Mouse (Mus musculus) kidney, postnatal 14 days (tissue): ENCODE data around the gene Magi2.
A peak's percentile ranks its signal among the peaks of the same experiment; 100 is the strongest.

Experiments
- DNase-seq: peaks from one replicate; pipeline ENCODE4 v3.0.0; 2022; ENCODE audit warnings: mixed read lengths

The Magi2 gene

DNA sequence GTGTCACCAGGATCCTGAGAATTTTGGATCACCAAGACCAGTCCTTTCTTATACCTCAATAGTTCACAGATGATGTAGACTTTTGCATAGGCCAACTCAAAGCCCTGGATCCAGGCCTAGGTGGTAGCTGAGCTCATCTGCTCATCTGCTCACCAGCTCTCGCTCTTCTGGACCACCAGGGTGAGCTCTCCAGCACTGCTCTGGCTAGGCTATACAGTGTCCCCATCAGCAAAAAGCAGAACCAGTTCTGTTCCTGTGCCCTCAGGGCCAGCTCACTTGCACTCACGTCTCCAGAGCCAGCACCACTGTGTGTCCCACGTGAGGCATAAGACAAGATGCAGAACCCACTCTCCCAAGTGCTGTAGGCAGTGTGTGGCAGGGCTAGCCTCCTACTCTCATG is 747.0 kb downstream of the Magi2 start:
- DNase-seq: no peak

DNA sequence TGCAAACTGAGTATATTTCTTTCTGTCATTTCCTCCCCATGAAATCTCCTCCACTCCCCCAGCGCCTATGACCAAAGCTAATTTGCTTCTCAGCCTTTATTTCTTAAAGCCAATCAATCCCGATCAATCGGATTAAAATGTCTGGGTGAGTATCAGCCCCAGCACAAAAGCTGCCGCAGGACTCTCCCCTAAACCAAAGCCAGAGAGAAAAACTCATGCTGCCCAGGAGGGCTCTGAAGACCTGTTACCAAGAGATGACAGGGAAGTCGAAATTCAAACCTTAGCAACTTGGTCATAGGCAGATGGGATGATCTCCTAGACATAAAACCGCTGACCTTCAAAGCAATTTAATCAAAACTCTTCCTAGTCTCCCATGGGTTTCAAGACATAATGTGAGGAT is 754.7 kb downstream of the Magi2 start:
- DNase-seq: no peak

DNA sequence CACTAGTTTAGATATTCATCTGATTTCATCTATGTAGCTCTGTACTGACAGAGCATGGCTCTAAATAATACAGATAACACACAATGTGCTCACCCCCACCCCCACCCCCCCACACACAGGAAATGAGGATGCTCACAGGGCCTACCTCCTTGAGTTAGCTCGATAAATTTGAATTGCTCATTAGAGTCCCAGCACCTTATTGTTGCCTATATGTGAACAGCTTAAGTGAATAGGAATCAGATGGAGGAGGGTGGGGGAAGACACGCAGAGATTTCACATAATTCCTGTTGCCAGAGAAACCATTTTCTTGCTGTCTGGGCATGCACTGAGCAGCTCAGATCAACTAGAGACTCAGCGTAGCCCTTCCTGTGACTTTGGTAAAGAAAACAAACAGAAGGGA is 755.2 kb downstream of the Magi2 start:
- no peak for DNase-seq

DNA sequence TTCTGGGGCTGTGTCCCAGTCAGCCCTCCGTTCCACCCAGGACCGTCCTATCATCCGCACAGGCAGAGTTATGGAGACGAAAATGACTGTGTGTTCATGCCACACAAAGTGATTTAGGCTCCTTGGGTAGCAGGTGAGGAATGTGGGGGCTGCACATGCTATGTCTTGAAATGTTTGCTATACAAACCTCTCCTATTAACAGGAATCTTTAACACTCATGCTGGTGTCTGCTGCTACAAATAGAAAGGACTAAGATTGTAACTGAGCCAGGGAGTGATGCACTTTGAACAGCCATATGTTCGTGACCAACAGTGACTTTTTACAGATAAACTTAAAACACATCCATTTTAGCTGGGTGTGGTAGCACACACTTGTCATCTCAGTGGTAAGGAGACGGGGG is 772.6 kb downstream of the Magi2 start:
- DNase-seq: no peak

DNA sequence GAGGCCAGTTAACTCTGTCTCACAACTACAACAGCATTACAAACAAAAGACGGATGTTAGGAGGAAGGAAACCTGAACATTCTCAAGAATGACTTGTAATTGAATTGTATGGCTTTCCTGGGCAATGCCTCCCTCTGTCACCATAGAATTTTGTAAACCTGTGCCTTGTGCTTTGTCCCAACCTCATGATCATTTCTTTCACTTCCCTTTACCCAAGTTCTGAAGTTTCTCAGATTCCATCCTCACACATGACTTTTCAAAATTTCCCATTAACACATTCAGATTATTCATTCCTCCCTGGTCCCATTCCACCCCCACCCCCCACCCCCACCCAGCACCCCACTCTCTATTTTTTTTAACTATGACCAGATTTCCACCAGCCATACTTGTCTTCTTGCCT is 773.1 kb downstream of the Magi2 start:
- DNase-seq: no peak

DNA sequence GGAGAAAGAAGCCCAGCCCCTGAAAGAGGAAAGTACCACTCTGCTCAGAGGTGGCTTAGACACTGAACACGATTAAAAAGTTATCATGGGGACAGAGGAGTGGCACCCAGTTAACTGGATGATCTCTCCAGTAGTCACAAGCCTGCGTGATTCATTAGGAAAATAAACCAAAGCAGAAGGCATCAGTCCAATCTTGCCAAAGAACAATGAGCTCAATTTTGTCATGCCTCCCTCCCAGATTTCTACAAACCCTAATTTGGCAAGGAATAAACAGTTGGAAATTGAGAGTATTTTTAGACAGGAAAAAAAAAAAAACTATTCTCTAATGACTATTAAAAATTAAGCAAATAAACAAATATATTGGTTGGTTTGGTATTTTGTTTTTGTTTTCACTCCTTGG is 779.8 kb downstream of the Magi2 start:
- no peak for DNase-seq

DNA sequence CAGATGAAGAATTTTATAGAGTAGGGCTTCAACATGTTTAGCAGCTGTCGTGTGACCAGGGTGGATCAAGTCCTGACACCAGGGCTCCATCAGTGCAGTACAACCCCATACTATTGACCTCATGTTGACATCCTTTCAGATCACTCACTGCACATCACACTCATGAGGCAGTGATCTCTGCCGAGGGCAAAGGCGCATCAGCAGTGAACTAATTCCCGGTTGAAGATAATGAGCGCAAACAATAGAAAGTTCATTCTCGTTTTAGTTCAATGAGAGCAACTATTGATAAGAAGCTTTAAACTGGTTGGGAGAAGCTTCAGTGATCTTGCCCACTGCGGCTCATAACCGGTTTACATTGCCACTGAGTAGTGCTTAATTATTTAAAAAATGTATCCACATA is 780.4 kb downstream of the Magi2 start:
- DNase-seq: no peak

DNA sequence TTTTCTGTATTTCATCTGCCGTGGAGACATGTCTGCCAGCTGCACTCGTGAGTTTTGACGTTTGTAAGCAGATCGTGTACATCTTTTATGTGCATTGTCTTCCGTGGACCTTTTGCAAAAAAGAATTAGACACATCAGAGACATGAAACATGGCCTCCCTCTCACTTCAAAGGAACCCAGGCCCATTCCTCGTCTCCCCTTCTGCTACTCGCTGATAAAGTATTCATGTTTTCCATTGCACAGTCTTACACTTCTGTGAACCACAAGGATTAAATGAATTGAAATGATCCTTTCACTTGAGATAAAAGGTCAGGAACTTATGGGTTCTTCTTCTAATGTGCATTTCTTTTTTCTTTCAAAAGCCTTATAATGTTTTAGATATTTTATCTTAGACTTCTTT is 783.4 kb downstream of the Magi2 start:
- DNase-seq: no peak

DNA sequence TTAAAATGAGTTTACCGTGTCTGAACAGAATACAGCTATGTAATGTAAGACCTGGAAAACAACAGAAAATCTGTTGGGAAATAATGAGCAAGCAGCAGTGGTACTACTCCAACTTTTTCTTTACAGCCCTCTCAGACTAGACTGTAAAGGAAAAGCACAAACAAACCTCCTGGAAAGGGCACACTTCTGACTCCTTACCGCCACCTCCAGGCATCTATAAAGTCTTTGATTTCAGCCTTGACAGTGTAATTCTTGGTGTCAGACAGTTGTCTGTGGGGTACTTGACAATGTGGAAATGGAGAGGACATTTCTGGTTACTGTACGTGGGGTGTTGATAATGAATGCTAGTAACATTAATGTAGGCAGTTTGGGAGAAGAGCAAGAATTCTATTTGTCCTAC is 791.2 kb downstream of the Magi2 start:
- no peak for DNase-seq

DNA sequence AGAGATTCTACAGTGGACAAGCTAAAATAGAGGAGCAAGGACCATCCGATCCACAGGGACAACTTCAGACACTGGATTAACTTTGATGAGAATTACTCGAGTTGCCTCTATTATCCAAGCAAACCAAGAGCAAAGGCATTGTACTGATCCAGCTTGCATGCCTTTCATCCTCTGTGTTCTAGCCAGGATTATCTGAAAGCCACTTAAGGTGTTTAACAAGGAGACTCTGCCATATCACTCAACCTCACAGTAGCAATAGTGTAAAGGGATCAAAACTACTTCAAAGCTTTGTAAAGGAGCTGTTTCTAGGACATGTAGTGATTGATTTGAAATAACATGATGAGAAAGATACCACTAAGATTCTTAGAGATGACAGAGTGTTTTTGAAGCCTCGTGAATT is 819.8 kb downstream of the Magi2 start:
- DNase-seq: no peak

DNA sequence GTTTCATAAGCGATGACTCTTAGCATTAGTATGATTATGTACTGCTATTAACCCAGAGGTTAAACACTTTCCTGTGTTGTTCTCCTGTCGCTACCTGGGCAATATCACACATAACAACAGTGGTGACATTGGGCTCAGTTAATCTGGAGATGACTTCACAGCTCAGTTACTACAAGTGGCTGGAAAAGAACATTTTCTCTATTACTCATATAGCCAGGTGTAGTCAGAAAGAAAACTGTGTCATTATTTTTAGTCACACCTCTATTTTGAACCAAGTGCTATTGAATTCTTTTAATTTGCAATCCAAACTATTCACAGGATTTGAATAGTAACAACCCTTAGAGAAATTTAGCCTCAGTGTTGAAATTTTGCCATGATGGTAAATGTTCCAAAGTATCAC is 821.5 kb downstream of the Magi2 start:
- DNase-seq: no peak

DNA sequence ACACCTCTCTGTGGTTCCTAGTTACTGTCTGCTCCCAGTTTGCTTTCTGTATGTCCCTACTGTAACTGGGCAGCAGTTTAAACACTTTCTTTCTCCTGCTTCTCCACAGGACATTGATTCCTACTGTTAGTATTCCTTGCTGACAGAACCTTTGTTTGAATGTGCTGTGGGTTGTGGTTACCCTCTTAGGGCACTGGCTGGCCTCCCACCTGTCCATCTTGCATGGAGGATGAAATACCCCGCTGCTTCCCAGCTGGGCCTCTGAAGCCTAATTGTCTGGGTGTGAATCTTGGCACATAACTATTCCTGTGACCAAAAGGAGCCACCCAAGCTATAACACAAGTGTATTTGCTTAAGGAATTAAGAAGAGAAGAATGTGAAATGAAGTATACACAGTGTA is 823.4 kb downstream of the Magi2 start:
- no peak for DNase-seq

DNA sequence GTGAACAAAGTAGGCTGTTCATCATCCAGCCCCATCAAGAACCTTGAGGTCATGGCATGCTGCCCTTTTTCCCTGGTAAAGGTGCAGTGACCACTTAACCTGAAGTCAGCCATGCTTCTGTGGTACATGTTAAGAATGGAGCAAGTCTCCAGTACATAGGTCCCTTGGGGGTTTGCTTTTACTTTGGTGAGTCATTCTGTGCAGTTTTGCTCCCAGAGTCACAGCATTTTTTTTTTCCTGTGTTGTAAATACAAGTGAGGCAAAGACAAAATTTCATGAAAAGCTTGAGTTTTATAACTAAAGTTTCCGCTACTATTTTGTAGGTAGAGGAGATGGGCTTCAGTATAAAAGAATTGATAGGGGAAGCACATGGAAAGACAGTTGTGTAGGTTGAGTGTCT is 828.2 kb downstream of the Magi2 start:
- no peak for DNase-seq

DNA sequence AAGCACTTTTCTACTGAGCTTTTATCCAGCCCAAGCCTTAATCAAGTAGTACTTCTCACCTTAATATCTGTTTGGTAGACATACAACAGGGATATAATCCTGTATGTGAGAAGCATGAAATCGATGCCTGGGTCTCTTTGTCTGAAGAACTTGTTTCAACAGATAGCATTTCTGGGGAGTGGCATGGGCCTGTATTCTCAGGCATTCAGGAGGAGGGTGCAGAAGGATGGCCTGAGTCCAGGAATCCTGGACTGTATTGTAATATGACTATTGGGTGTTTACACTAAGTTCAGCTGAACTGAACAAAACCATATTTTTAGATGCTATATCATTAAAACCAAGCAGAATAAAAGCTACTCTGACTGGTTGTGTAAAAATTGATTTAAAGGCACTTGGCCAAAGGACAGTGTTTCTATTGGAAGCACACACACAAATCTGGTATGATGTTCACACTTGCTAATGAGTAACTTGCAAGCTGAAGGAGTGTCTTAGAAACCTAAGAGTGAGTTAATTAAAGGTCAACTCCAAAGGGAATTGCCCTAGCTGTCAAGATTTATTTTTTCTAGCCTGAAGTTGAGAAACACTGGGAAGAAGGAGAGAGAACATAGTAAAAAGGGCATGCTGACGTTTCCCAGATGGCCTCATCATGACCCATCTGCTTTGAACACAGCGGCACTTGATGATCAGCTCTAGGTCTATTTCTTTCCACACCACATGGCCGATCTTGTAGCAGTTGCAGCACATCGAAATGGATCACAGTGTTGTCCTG is 829.4 kb downstream of the Magi2 start:
- DNase-seq: peak; percentile 2

DNA sequence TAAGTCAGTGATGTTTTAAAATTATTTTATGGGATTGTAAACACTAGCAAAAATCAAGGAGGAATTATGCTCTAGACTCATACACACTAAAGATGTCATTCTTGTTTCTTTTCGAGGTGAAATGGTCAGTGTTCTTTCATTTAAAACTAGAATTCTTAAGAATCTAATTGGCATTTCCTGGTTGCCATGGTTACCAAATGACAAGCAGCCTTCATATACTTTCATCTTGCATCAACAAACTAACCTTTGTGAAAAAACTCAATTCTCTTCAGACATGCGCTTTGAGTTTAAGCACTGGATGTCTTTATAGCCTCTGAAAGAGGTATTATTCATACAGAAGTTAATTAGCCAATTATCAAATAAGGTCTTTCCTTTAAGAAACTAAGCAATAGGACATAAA is 830.0 kb downstream of the Magi2 start:
- DNase-seq: no peak

DNA sequence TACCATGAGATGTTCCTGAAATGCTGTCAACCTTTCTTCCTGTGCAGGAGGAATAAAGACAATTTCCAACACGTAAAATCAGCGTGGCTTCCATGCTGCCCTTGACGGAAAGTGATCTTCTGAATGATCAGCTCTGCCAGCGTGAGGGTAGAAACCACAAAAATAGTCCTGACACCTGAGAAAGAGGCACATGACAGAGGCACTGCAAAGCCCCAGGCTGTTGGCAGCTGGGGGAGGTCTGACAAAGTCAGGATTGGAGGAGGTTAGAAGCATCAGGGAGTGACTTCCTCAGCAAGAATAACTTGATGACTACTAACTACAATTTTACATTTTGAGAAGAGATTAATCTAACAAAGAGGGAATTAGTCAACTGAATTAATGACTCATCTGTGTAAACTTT is 835.2 kb downstream of the Magi2 start:
- DNase-seq: no peak

DNA sequence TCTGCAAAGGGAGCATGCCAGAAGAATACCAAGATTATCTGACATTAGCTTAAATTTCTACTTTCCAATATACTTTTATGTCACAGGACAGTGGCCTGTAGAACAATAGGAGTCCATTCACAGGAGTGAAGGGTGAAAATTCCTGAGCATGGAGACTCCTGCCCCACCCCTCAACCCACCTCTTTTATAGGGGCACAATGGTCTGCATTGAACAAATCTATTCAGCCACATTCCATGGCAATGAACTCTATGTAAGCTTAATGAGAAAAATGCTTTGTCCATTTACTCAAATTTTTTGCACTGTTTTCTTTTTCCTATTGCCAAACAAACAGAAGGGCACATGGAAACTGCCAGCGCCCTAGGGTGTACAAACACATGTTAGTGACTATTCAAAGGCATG is 838.2 kb downstream of the Magi2 start:
- no peak for DNase-seq

DNA sequence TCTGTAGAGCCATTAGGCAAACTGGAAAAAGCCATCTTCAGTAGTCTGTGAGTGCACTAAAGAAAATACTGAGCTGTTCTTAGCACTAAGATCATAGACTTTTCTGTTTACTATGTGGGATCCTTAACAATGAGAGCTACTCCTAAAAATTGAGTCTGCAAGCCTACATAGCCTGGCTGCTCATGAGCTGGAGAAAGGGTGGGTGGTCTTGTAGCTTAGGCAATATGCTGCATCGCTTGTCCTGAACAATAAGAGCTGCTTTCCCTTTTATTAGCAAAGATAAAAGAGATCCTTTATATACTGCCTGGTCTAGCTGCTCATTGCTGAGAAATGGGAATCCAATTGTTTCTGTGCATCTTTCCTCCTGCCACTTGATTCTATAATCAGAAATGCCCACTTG is 841.7 kb downstream of the Magi2 start:
- DNase-seq: no peak

DNA sequence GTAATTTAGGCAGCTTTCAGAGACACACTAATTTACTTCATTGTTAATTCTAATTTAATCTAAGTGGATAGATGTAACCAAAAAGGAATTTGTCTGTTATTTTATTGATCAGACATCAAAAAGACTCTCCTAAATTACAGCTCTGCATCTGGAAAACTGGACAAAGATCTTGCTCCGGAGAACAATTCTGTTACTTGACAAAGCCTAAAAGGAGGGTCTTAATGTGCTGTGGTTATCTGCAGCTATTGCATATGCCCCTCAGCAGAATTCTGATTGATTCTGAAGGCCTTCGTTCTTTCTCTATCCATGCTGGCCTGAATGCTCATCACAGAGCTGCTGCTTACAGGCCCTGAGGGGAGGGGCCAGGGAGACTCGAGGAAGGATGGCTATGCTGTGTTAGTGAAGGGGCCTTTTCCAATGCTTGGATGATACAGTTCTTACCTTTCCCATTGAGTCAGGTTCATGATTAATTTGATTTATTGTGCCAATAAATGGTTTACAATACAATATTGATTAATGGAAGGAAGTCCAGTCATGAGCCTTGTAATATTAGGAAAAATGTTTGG is 842.2 kb downstream of the Magi2 start:
- DNase-seq: no peak

DNA sequence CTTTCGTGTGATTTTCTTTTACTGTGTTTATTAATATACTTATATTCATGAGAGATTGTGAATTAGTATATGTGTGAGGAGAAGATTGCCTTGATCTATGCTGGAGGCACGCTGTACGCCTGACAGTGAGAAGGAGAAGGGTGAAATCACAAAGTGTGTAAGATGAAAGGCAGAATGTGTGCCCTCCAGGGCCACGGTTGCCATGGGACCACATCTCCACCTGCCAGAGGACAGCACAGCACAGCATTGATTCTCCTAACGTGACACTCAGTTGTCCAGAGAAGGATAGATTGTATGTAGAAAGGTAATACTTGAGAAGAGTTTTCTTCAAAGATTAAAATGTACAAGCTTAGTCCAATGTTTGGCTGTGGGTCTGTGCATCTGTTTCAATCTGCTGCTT is 847.3 kb downstream of the Magi2 start:
- no peak for DNase-seq

DNA sequence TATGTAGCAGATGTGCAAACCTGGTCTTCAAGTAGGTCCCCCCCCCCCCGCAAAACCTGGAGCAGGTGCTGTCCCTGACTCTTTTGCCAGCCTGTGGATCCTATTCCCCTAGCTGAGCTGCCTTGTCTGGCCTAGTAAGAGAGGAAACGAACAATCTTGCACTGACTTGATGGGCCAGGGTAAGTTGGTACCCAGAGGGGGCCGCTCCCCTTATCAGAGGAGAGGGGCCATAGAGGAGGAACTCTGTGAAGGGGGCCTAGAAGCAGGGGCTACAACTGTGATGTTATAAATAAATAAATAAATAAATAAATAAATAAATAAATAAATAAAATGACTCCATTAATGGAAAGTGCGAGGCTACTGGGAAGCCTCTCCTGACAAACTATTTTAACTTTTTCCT is 848.0 kb downstream of the Magi2 start:
- no peak for DNase-seq

DNA sequence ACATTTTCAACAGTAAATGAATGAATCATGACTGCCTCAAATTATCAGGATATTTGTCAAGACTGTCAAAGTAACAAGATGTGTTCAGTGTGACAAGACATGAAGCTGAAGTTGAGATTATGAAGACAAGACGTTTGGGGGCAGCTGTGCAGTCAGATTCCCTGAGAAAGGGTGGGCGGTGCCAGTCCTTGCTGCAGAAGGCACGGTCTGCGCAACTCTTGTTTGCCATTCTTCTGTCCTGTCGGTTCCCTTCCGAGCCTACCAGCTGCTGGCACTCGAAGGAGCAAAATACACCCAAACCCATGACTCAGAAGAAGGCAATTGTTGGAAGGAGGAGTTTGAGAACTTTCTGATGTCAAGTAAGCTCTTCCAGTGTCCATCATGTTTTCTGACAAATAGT is 852.1 kb downstream of the Magi2 start:
- no peak for DNase-seq

DNA sequence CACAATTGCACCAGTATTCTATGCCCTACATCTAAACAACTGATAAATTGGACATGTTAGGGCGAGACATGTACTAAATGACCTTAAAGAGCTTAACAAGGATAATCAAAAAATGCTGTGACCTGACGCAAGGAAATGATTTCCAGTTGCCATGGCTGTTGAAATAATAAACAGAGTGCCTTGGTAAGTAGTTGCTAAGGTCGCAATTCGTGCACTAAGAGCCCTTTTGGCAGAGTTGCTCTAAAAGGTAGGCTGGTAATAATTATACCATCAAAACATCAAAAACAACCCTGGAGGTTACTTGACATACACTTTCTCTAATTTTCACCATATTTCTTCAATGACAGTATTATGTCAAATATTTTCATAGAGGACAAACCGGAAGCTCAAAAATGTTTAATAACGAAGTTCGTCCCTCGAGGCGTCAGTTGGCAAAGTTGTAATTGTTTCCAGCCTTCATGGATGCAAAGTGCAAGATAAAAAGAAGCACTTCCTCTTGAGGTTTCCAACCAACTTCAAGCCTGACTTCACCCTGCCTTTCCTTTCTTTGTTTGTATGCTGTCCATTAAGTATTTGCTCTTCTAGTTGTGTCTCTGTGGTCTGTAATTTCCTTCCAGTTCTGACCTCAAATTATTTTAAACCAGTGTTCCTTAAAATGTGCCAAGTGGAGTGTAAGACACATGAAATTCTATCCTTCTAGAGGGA is 853.9 kb downstream of the Magi2 start:
- no peak for DNase-seq

DNA sequence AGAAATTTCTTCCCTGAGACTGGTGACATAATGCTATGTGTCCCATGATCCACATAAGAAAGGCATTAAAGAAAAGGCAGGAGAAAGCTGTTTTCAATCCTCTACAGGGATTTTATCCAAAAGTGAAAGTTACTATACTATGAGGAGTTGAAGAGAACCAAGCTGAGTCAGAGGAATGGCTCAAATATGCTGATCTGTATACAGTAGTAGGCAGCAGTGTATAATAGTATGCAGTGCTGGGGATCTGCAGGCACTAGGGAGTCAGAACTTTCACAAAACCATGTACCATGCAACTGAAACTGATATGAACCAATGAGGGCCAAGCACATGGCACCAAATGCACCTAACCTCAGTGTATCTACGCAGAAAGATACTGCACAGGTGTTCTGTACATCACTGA is 855.5 kb downstream of the Magi2 start:
- no peak for DNase-seq

DNA sequence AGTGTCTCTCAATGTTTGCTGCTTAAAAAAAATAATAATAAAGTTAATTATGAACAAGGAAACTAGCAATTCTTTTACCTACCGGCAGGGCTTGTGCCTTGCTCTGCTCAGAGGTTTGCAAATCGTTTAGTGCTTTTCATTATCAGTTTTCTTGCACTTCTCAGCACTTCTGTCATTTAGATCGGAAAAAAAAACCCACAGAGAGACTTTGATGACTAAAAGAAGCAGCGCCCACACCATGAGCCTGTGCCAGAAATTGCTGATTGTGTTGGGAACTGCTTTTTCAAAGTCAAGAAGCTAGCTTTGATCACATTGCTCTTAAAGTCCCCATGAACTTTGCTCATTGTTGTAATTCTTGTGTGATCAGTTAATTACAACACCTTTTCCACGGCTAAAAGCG is 860.2 kb downstream of the Magi2 start:
- no peak for DNase-seq
